8 mouse cellular contexts compared by ENCODE assay signal in the genomic region with DNA sequence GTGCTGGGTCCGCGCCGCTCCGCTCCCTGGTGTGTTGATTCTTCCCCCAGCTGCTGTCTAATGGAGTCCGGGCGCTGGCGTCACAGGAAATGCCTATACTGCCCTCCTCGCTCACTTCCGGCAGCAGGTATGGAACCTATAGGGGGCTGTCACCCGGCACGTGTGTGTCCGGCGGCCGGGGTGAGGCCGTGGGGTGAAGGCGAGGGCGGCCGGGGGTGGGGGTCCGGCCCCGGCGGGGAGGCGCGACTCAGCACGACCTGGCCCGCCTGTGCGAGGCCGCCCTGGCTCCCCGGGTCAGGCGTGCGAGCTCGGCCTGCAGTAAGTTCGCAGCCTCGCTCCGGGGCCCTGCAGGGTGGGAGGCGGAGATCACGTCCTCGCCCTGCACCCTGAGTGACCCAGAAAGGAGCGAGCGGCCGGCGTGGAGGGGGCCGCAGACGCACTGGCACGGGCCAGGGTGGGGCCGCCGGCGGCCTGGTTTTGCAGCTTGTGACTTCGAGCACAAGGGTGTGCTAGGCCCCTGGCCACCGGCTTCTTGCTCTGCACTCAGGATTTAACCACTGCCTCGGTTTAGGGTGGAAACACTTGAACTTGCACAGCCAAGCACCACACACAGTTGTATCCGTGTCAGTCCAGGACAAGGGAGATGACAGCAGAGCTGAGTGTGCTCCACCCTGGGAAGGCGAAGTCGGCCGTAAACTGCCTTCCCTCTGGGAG. TPM values are rescaled to one million over a fixed set of nuclear protein-coding genes. Genes with fewer than 3 reads are reported as not detected.
DNase-seq lines count a peak whose midpoint lies in the region; ATAC-seq and TF ChIP-seq lines count a peak whose summit lies in the region.

Wdr26 (minus strand) TSS at position 82 of the 714 bp plus-strand sequence.

- under 1% methylated on average over 54 of the region's 54 CpGs for WGBS in forebrain, embryonic 15.5 days
- WGBS in lung, adult 2 months, result 1% methylated on average over 53 of the region's 54 CpGs

- peak within 1 kb of the TSS; percentile 85 for H3K9ac ChIP-seq in forebrain, embryonic 15.5 days (replicated peaks)

- peak; percentile 91 for ATAC-seq in cerebellum, adult (ENCODE audit: insufficient number of reproducible peaks, low FRiP score, low TSS enrichment)
- peak; percentile 96 for ATAC-seq in forebrain, embryonic 15.5 days (replicated peaks)
- ATAC-seq in neutrophil, adult 5-6 weeks (ENCODE audit: extremely low read depth, insufficient number of reproducible peaks, low FRiP score, poor library complexity, severe bottlenecking), result peak; percentile 87

- H3K36me3 ChIP-seq in forebrain, embryonic 15.5 days, result peaks cover 3% of the 10 kb centered on the region; the same call in 1 of the 2 replicates

- peak within 1 kb of the TSS; percentile 85 for H3K4me2 ChIP-seq in forebrain, embryonic 15.5 days (replicated peaks)

- peak; percentile 72; the same call in 1 of the 2 replicates for TF ChIP-seq POLR2A in lung, adult 2 months (IDR thresholded peaks at IDR 0.05; ENCODE audit: borderline replicate concordance, extremely low read depth, low read depth, low read length)

- intact Hi-C loops in heart, postnatal 25 days (cut with DNase I), result loop anchor here (10.0 kb wide), 1 partner anchor 197 kb away; no protein-coding TSS in a partner anchor

- H3K4me1 ChIP-seq in forebrain, embryonic 15.5 days, result peaks cover 30% of the 10 kb centered on the region
- peaks cover 16% of the 10 kb centered on the region for H3K4me1 ChIP-seq in lung, adult 2 months (ENCODE audit: control insufficient read depth, insufficient read depth, low read length)

- no peaks in the 10 kb centered on the region for H3K9me3 ChIP-seq in forebrain, embryonic 15.5 days

- no peaks in the 10 kb centered on the region for H3K27me3 ChIP-seq in forebrain, embryonic 15.5 days

- H3K27ac ChIP-seq in forebrain, embryonic 15.5 days (replicated peaks), result peak within 1 kb of the TSS; percentile 93

- TF ChIP-seq CTCF in lung, adult 2 months (IDR thresholded peaks at IDR 0.05; ENCODE audit: insufficient read depth, low read length), result no peak

- peak; percentile 90 for DNase-seq in ES-CJ7 (ENCODE audit: low read depth, low spot score)
- peak; percentile 66 for DNase-seq in heart, postnatal 25 days (ENCODE audit: low spot score)
- peak; percentile 70 to 87 for DNase-seq in layer of hippocampus, adult 18-20 months (ENCODE audit: low spot score in 2 of 2)
- DNase-seq in lung, adult 2 months, result peak; percentile 80
- DNase-seq in thymus, adult 18-20 months, result peak; percentile 76 to 84

- peak within 1 kb of the TSS; percentile 97 for H3K4me3 ChIP-seq in forebrain, embryonic 15.5 days
- peak within 1 kb of the TSS; percentile 99 for H3K4me3 ChIP-seq in lung, adult 2 months (replicated peaks; ENCODE audit: extremely low read depth, low read depth, low read length)

RNA-seq across cellular contexts. Expression of gene Wdr26, which starts in this region (rescaled TPM):
- polyA plus RNA-seq in forebrain, embryonic 15.5 days (2015; fragmentation: Nextera tagmentation; extraction: Ambion mirVana), result 36.0 and 37.8 TPM in 2 replicates
- 100 to 1,000 TPM in 1 of 2 experiments, 10 to 100 TPM in 1; 96.0 to 103 TPM for total RNA-seq in heart, postnatal 25 days (2021)
- 100 to 1,000 TPM in 1 of 2 experiments, 10 to 100 TPM in 1; 96.1 to 106 TPM for total RNA-seq in layer of hippocampus, adult 18-20 months (2021)
- polyA plus RNA-seq in lung, adult 2 months (2012; rRNA removed), result 35.9 and 43.9 TPM in 2 replicates
- 206 and 210 TPM in 2 replicates for total RNA-seq in neutrophil, adult 5-6 weeks (2017)

Comparison
In these comparisons a context has a peak if more than half of its experiments do, and no peak if none do; other contexts are left out.
1. Peak in every context shown above with its lines: DNase-seq, ATAC-seq, H3K4me3 ChIP-seq and H3K27ac ChIP-seq.